Mouse (Mus musculus) gastrocnemius, postnatal 36 days (tissue): Measurements from ENCODE around the gene Slc22a1. TPM values are rescaled to one million over a fixed set of nuclear protein-coding genes. Genes with fewer than 3 reads are reported as not detected.

Experiments
- DNase-seq, 2 experiments: peaks; one replicate each; pipeline ENCODE4 v3.0.0; 2022
- intact Hi-C: fragments of 180-260 bp; cut with DNase I; formaldehyde crosslinking; loops from one replicate; pipeline ENCODE4 v1.15.1; 2025
- total RNA-seq, 2 experiments: library from RNA; stranded (reverse); gene quantifications; 2 replicates each; pipeline ENCODE4 v1.2.3; 2021

The Slc22a1 gene
- total RNA-seq, 2 experiments from 2014 or later = not detected

- intact Hi-C loops = no loop called here
- no peak for DNase-seq
Observed at GRCm38 (mm10) chr17:12639585-12639984, 36.0 kb downstream of the Slc22a1 start.

GRCm38 (mm10) chr17:12634814-12635213 lies 40.8 kb downstream of the Slc22a1 start:
- intact Hi-C loops = no loop called here

GRCm38 (mm10) chr17:12631771-12632600 lies 43.6 kb downstream of the Slc22a1 start:
- intact Hi-C loops = no loop called here
- no peak for DNase-seq

More at GRCm38 (mm10) chr17:12634814-12635213, 40.8 kb downstream of the Slc22a1 start:
- DNase-seq = no peak

- intact Hi-C loops = no loop called here
- DNase-seq = no peak
Observed at GRCm38 (mm10) chr17:12630976-12631730, 44.5 kb downstream of the Slc22a1 start.

GRCm38 (mm10) chr17:12627983-12628382 lies 47.6 kb downstream of the Slc22a1 start:
- intact Hi-C loops = no loop called here
- DNase-seq = no peak

GRCm38 (mm10) chr17:12619641-12620040 lies 56.0 kb downstream of the Slc22a1 start:
- DNase-seq = no peak
- intact Hi-C loops = no loop called here

- intact Hi-C loops = no loop called here
- no peak for DNase-seq
Observed at GRCm38 (mm10) chr17:12615429-12615828, 60.2 kb downstream of the Slc22a1 start.

GRCm38 (mm10) chr17:12614511-12615385 lies 60.9 kb downstream of the Slc22a1 start:
- intact Hi-C loops = no loop called here
- DNase-seq = no peak

- DNase-seq = no peak
- intact Hi-C loops = no loop called here
Observed at GRCm38 (mm10) chr17:12607202-12607601, 68.4 kb downstream of the Slc22a1 start.

- intact Hi-C loops = no loop called here
- DNase-seq = no peak
Observed at GRCm38 (mm10) chr17:12606634-12607033, 69.0 kb downstream of the Slc22a1 start.

Other genes with a start within 250 kb of the Slc22a1 start
- gene Slc22a3, start 168.1 kb downstream of the Slc22a1 start, total RNA-seq = 1 to 10 TPM; 1.7 to 1.9 TPM
- gene Slc22a2, start 91.7 kb downstream of the Slc22a1 start, total RNA-seq = not detected
- 10 to 100 TPM; 41.0 to 42.8 TPM for gene Igf2r, start 93.8 kb upstream of the Slc22a1 start, total RNA-seq
- gene Mas1, start 192.3 kb upstream of the Slc22a1 start, total RNA-seq = under 1 TPM; 0.22 to 0.54 TPM
- gene Mrgprh, start 200.2 kb upstream of the Slc22a1 start, total RNA-seq = 1 to 10 TPM; 2.1 to 4.1 TPM
- gene Pnldc1, start 234.4 kb upstream of the Slc22a1 start, total RNA-seq = not detected
- 100 to 1,000 TPM; 149 to 172 TPM for gene Tcp1, start 239.9 kb upstream of the Slc22a1 start, total RNA-seq
- 100 to 1,000 TPM in 1 of 2 experiments, 10 to 100 TPM in 1; 92.4 to 107 TPM for gene Mrpl18, start 240.5 kb upstream of the Slc22a1 start, total RNA-seq